Mouse (Mus musculus): Measurements from ENCODE around the gene Zfp655.
A peak's percentile ranks its signal among the peaks of the same experiment; 100 is the strongest.
"Not testable (repeated sequence)": the region's sequence is repeated elsewhere in the genome, so short reads cannot be mapped to it uniquely, and the experiment has no call there.

The Zfp655 gene

DNA sequence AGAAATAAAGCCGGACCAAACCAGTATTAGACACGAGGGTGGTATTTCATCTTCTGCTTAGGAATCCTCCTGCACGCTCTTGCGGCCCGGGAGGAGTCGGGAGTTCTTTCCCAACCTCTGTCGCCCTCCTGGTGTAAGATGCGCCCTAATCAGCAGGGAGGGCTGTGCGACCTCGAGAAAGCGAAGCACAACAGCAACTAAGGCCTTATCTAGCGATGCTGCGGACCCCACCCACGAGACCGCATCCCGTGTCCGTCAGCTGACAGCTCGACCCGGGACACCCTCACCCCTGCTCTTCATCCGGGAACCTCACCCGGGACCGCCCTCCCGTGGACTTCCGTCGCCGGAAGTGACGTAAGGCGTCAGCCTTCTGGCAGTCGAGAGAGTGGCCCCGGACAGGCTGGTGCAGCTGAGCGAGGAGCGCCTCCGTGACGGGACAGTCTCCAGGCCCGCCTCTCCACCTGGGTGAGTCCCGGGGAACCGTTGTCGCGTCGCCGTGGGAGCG, at the start of gene Zfp655:
Zfp655 (plus strand) TSS at position 349 of the 505 bp plus-strand sequence.
- peak; percentile 95 for DNase-seq (ENCODE audit: low spot score)

DNA sequence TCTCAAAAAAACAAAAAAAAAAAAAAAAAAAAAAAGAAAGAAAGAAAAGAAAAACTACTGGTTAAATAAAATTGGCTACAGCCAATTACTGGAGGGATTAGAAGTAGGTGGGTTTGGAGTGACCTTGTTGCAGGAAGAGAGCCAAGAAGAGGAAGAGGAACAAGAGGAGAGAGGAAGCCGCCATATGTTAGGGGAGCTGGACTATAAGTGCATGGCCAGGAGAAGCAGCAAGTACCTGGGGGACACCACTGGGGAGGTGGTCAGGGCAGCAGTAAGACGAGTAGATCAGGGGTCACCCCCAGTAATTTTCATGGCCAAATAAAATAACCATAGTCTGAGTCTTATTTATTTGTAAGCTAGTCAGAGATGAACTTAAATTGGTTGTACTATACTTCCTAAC, 46.3 kb upstream of the Zfp655 start:
- no peak for DNase-seq (ENCODE audit: low spot score)

DNA sequence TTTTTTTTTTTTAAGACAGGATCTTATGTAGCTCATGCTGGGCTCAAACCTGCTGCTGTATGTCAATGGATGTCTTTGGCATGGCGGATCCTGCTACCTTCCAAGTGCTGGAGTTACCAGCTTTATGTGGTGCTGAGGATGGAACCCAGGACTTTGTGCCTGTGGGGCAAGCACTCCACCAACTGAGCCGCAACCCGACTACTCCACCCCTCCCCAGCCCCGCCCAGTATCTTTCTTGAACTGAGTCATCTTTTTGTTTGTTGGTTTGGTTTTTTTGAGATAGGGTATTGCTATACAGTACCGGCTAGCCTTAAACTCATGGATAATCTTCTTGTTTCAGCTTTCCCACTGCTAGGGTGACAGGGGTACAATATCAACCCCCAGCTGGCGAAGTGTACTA, 42.1 kb upstream of the Zfp655 start:
- DNase-seq (ENCODE audit: low spot score): no peak

DNA sequence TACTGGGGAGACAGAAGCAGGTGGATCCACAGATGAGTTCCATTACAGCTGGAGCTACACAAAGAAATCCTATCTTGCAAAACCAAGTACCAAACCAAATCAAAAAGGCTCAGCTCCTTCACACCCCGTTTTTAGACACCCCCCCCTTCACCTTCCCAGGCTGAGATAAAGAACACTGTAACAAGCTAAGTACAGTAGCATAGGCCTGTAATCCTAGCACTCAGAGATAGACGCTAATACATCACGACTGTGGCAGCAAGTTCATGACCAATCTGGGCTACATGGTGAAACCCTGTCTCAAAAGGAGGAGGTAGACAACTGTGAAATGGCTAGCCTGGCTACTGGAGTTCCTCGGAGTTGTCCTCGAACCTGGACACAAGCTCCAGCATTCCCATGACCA, 41.1 kb upstream of the Zfp655 start:
- DNase-seq (ENCODE audit: low spot score): no peak

DNA sequence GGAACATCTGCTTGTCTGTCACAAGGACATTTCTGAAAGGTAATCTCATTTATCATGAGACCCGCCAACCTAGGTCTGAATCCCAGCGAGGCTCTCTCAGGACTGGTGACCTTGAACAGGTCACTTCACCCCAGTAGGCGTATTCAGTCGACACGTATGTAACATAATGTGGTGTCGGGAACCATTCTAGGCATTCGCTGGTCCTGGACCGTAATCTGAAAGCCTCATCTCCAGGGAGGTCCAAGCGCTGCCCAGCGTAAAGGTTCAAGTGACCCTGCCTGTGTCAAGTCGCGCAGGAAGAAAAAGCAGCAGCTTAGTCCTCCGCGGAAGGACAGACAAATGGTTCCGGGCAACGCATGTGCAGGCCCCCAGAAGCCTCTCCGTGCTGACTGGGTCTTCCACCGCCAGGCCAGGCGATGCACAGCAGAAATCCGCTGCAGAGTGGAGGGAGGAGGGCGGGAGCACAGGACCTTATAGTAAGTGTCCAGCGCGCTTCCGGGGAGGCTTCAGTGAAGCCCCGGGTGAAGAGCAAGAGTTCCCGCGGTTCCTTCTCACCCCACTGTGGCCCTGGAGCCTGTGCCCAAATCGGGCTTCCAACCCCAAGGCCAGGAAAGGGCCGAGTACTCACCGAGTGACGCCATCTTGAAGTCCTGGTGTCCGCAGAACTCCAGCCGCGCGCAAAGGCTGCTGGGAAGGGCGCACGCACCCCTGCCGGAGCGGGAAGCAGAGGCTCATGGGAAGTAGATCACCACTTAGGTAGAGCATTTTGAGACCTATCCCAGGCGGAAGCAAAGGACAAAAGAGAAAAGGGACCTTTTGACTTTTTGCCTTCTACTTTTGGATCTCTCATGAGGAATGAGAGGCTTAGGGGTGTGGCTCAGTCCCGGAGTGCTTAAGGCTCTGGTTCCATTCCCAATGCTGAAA, 40.4 kb upstream of the Zfp655 start:
- DNase-seq (ENCODE audit: low spot score): peak; percentile 84

DNA sequence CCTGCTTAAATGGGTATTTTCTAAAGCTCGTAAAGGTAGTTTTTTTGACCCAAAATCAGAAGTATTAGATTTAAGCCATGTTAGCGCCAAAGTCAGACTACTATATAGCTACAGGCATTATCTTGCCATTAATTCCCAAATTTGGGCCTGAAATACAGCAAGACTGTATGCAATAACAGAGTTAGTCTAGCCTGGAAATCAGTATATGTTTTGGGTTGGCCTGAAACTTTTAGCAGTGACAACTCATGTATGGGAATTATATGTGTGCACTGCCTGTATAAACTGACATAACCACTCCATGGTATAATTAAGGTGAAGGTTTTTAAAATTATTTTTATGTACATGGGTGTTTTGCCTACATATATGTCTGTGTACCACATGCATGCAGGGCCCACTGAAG, 39.6 kb upstream of the Zfp655 start, which contains the start of gene Atp5j2:
Atp5j2 (minus strand) TSS at position 101 of the 400 bp plus-strand sequence.
- DNase-seq (ENCODE audit: low spot score): no peak

DNA sequence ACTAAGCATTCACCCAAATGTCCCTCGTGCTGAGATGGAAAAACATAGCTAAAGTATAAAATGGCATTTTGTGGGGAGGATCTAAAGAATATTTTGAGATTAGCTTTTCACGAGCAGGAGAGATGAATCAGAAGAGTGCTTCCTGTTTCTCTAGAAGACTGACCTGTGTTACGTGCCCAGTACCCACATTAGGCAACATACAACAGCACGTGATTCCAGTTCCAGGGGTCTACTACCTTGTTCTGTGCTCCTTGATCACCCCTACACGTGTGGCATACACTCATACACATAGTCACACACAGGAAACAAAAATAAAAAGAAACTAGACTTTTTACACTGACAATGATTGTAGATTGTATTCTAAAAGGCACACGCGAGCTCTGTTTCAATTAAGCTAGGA, 31.1 kb upstream of the Zfp655 start:
- no peak for DNase-seq (ENCODE audit: low spot score)

DNA sequence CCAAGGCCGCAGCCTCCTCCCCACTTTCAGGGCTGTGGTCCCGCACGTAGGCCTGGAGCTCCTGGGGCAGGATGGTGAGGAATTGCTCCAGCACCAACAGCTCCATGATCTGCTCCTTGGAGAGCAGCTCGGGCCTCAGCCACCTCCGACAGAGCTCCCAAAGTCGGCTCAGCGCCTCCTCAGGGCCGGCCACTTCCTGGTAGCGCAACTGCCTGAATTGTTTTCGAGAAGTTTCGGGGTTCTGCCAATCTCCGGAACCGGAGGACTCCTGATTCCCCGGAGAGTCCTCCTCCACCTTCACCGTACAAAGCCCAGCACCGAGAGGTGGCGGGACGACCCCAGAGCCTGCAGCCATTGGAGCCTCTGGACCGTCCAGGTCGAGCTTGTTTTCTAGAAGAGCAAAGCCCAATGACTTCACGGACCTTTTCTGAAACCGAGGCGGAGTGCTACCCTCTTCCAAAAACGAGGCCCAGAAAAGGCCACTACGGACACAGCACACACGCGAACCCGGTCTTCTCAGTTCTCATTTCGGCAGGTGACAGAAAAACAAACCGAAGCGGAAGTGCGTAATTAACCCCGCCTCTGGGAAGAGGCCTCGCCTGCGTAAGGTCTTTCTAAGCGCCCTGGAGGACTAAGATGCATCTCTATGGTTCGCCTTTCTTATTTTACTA, 30.1 kb upstream of the Zfp655 start, which contains the start of gene Zkscan14:
Zkscan14 (minus strand) TSS at position 548 of the 671 bp plus-strand sequence.
- DNase-seq (ENCODE audit: low spot score): peak; percentile 47

DNA sequence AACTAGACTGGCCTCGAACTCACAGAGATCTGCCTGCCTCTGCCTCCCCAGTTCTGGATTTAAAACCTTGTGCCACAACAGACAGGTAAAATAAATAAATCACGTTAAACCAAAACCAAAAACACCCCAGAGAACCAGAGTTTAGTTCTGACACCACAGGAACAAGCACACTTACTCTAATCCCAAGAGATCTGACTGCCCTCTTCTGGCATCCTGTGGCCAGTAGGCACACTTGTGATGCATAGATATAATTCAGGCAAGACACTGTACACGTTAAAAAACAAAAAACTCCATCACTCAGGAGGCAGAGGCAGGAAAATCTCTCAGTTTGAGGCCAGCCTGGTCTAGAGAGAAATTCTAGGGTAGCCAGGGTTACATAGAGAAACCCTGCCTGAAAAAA, 29.1 kb upstream of the Zfp655 start:
- DNase-seq (ENCODE audit: low spot score): no peak

DNA sequence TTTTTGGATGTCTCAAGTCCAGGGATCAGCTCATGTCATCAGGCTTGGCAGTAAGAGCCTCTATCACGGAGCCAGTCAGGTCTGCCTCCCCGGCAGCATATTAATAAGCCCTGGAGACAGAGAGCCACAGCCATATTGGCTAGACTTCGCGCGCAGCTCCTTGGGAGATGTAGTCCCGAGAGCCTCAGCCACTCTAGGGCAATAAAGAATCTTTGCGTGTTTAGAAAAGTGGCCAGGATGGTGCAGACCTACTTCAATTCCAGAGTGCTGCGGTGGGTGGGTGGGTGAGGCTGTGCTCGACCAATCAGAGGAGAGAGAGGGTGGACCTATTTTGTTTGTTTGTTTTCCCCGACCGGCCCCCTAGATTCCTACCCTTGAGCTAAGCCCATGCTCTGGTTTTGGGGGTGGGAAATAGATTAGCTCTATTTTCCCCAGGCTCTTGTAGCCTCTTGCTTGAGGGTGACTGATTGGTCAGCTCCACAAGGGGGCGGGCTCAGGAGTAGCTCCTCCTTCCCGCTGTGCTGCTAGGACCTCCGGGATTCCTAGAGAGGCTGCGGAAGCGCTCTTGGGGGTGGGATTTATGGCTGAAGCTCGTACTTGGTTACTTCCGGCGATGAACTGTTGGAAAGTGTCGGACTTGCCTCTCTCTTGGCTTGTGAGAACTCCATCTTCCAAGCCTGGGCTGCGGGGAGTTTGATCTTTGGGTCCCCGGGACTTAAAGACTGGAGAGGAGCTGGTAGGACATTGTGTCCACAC, 27.4 kb upstream of the Zfp655 start, which contains the start of gene Zkscan5:
Zkscan5 (plus strand) TSS at position 627 of the 756 bp plus-strand sequence.
- DNase-seq (ENCODE audit: low spot score): peak; percentile 97

DNA sequence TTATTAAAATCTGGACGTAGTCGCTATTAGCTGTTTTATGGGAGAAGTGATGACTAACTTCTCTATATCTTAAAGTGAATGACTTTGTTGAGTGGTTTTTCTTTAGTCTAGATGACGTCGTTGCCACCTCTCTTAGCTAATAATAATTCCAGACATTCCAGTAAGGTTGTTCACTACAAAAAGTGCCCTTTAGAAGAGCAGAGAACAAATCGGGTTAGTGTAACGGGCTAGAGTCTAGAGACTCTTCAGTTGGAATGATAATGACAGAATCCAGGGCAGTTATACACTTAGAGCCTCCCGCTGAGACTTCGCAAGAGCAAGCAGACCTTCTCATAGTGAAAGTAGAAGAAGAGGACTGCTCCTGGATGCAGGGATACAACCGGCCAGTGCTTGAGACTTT, 26.5 kb upstream of the Zfp655 start:
- DNase-seq (ENCODE audit: low spot score): no peak

DNA sequence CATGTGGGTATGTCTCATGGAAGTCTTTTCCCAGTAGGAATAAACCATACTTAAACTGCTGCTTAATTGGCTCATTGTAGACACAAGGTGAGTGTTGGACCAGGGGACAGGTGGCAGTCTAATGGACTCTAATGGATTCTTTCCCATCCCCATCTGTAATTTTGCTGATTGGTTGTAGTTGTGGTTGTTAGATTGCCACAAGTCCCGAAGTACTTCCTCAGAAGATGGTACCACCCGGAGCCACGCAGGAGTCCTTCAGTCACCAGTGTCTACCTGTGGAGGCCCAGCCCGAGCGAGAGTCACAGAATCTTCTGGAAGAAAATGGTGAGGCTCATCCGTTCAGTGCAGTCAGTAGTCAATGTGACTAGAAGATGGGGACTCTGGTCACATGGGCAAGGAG, 24.1 kb upstream of the Zfp655 start:
- no peak for DNase-seq (ENCODE audit: low spot score)

DNA sequence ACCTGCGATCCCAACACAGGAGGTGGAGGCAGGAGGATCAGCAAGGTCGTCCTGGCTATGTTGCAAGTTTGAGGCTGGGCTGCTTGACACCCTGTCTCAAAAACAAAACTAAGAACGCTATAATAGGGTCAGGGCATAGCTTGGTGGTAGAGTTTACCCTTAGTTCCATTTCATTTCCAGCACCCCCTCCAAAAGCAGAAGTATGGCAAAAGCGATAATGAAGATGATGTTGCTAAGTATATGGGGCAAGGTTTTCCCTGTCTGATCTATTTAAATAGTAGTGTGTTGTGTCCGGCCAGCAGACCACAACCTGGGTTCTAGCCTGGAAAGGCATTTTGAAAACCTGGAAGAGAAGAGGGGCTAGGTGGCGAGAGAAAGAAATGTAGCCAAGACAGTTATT, 23.6 kb upstream of the Zfp655 start:
- DNase-seq (ENCODE audit: low spot score): no peak

DNA sequence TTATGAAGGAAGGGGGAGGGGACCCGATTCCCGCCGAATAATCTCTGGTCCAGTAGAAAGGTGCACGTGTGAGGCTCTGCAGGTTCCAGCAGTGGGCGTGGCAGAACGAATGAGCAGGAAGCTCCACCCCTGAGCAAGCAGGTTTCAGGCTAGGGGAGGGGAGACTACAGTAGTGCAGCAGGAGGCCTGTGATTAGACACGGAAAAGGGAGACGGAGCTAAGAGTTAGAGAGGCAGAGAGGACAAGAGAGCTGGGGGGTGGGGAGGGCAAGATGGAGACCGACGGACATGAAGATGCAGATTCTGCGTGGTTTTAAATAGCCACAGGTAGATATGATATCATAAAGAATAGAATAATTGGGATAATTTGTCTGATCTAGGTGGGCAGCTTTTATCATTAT, 23.1 kb upstream of the Zfp655 start:
- not testable (repeated sequence) for DNase-seq (ENCODE audit: low spot score)

DNA sequence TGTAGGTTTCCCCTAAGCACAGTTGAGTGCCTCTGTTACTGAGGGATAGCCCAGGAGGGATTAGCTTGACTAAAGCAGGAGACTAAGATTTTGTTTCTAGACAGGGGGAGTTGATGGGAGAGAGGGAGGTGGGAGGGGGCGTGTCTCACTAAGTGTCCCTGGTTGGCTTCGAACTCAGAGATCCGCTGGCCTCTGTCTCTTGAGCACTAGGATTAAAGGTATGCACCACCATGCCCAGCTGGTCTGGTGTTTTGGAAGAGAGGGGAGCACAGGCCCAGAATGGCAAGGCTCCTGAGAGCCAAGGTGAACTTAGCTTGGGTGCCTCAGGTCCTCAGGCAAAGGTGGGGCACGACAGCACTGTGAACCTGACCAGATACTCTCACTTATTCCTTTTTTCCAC, 20.2 kb upstream of the Zfp655 start:
- DNase-seq (ENCODE audit: low spot score): no peak

DNA sequence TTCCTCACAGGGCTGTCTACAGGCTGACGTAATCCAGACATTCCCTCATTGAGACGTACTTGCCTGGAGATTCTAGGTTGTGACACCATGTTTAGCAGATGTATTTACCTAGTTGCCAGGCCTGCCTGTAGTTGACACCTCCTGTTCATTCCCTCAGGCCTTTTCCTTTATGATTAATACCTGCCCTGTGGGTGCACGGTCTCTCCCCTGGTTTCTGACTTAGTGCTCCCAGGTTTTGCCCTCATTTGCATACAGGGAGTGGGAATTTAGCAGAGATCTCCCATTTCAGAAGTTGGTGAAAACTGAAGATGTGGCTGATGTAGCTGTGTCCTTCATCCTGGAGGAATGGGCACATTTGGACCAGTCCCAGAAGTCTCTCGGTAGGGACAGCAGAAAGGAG, 19.3 kb upstream of the Zfp655 start:
- DNase-seq (ENCODE audit: low spot score): no peak

DNA sequence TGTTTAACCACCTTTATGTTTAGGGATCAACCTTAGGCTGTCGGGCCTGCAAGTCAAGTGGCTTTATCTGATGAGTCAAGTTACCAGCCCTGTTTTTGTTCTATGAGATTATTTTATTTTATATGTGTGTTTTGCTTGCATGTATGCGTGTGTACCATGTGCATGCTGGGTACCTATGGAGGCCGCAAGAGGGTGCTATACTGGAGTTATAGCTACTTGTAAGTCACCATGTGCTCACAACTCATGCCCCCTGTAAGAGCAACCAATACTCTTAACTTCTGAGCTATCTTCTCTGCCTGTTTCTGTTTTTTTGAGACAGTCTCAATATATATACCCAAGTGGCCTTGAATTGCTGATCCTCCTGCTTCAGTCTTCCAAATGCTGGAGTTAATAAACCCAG, 18.0 kb upstream of the Zfp655 start:
- no peak for DNase-seq (ENCODE audit: low spot score)

DNA sequence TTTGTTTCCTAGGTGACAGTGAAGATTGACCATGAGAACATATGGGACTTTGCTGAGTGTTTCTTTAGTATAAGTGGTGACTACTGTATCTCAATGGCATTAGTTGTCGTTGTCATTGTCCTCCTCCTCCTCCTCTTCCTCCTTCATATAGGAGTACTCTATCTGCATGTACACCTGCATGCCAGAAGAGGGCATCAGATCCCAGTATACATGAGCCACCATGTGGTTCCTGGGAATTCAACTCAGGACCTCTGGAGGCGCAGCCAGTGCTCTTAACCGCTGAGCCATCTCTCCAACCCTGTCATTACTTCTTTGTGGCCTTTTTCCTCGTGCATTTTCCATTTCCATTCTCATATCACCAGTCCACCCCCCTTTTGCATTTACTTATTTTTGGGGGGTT, 16.8 kb upstream of the Zfp655 start:
- DNase-seq (ENCODE audit: low spot score): no peak

DNA sequence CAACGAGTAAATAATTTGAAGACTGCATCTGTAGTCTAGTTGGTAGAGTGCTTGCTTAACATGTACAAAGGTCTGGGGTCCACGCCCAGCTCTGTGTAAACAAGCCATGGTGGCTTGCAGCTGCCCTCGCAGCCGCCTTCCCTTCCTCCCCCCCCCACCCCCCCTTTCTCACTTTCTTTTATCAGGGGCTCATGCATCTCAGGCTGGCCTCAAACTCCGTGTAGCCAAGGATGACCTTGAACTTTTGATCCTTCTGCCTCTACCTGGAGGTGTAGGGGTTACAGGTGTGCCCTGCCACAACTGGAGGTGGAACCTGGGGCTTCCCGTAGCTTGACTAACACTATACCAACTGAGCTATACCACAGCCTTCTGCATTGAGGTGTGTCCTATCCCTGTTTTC, 13.8 kb upstream of the Zfp655 start:
- no peak for DNase-seq (ENCODE audit: low spot score)

DNA sequence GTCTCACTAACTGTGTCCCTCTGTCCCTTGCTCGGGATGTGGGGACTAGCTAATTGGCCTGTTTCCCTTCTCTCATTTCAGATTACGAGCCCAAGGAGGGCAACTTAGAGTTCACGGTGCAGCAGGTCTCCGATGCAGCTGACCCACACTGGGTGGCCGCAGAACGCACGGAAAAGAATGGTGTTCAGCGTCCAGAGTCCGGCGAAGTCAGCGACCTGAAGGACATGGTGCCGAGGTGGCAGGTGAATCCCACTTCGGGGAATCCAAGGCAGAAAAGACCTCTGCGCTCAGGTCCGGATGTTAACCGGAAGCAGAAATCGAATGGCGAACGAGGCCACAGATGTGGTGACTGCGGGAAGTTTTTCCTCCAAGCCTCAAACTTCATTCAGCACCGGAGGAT, 13.3 kb upstream of the Zfp655 start:
- no peak for DNase-seq (ENCODE audit: low spot score)

DNA sequence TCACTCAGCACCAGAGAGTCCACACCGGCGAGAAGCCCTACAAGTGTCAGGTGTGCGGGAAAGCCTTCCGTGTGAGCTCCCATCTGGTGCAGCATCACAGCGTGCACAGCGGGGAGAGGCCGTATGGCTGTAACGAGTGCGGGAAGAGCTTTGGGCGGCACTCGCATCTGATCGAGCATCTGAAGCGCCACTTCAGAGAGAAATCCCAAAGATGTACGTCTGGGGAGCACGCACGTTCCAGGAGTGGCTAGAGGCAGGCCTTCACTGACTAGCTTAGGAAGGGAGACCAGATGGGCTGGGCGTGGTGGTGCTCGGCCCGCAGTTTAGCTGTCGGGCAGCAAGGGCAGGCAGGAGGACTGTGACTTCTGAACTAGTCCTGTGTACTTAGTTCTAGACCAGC, 12.8 kb upstream of the Zfp655 start:
- no peak for DNase-seq (ENCODE audit: low spot score)

DNA sequence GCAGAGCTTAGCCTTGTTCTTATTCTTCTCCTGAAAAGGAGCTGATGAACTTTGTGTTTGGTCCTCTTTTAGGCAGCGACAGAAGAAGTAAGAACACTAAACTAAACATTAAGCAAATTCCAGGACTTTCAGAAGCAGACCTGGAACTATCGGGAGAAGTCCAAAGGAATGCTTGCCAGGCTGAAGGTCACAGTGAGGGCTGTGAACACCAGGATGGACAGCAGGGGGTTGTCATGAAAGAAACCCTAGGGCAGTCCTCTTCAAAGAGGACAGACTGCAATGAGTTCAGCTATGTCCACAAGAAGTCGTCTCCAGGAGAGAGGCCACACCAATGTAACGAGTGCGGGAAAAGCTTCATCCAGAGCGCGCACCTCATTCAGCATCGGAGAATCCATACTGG, 11.5 kb upstream of the Zfp655 start:
- no peak for DNase-seq (ENCODE audit: low spot score)

All from left cerebral cortex, adult 11 months (tissue).